In the genomic region with DNA sequence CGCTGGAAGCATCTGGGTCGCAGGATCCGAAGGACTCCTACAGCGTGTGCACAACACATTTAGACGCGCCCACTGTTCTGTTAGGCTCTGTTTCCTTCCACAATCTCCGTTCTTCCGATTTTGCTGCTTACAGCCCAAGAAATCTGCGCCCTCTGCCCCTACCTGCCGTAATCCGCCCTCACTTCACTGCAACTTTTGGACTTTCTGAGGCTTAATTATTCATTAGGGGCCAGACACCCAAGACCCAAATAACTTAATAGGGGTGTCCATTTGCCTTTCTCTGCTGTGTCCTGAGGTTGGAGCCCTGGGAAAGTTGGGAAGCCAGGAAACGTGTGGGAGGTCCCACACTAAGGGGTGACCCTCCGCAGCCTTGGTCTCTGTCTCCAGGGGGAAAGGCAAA, we compare ENCODE assay signal across 10 mouse cellular contexts. TPM values are rescaled to one million over a fixed set of nuclear protein-coding genes. Genes with fewer than 3 reads are reported as not detected.
DNase-seq lines count a peak whose midpoint lies in the region; ATAC-seq and TF ChIP-seq lines count a peak whose summit lies in the region.
"Had no signal": no experiment of that assay in that cellular context is flagged by ENCODE, and none has a peak within 500 bp of the region (broad histone marks: within the 10 kb centered on the region; RNA-seq: fewer than 3 reads in every experiment).

No protein-coding gene starts in this region.

- H3K4me3 ChIP-seq in neural tube, embryonic 11.5 days (ENCODE audit: low read depth, low read length) = peak overlapping the region; percentile 30; the same call in 1 of the 2 replicates
- H3K4me3 ChIP-seq in hindbrain, embryonic 13.5 days = peak overlapping the region; percentile 52; the same call in 1 of the 2 replicates
- H3K4me3 ChIP-seq in limb, embryonic 14.5 days (replicated peaks; ENCODE audit: low read length) = peak overlapping the region; percentile 39
- peak overlapping the region; percentile 49 for H3K4me3 ChIP-seq in stomach, embryonic 16.5 days (replicated peaks; ENCODE audit: low read length)

- H3K4me2 ChIP-seq in neural tube, embryonic 11.5 days (ENCODE audit: low read depth) = peak overlapping the region; percentile 71
- H3K4me2 ChIP-seq in hindbrain, embryonic 13.5 days = peak overlapping the region; percentile 90
- peak overlapping the region; percentile 90 for H3K4me2 ChIP-seq in limb, embryonic 14.5 days (replicated peaks; ENCODE audit: low read depth, low read length, severe bottlenecking)
- peak overlapping the region; percentile 84 for H3K4me2 ChIP-seq in stomach, embryonic 16.5 days (ENCODE audit: low read depth, low read length)

- no peak for DNase-seq in neural tube, embryonic 11.5 days (ENCODE audit: low spot score)
- no peak for DNase-seq in neural tube, embryonic 10.5 days (ENCODE audit: extremely low spot score, low spot score)
- no peak for DNase-seq in limb, embryonic 14.5 days (ENCODE audit: low spot score)
- no peak for DNase-seq in left cerebral cortex, postnatal 4 days
- DNase-seq: cerebellum, adult 8-10 months had no signal

- ATAC-seq in neural tube, embryonic 11.5 days (ENCODE audit: insufficient read depth, low FRiP score, low TSS enrichment) = no peak
- peak; percentile 30; the same call in 1 of the 2 replicates for ATAC-seq in hindbrain, embryonic 13.5 days (ENCODE audit: low FRiP score)
- ATAC-seq in limb, embryonic 14.5 days (ENCODE audit: low FRiP score, low read depth) = no peak
- ATAC-seq in stomach, embryonic 16.5 days (ENCODE audit: insufficient read depth, low FRiP score) = no peak
- ATAC-seq in frontal cortex, adult (ENCODE audit: low TSS enrichment) = no peak

- H3K27ac ChIP-seq in neural tube, embryonic 11.5 days (ENCODE audit: low read depth, low read length) = no peak overlapping the region
- no peak overlapping the region for H3K27ac ChIP-seq in hindbrain, embryonic 13.5 days
- H3K27ac ChIP-seq in limb, embryonic 14.5 days (replicated peaks; ENCODE audit: low read depth, low read length) = no peak overlapping the region
- peak overlapping the region; percentile 66 for H3K27ac ChIP-seq in stomach, embryonic 16.5 days (ENCODE audit: low read length)
- H3K27ac ChIP-seq: macrophage had no signal

- peaks cover 20% of the 10 kb centered on the region for H3K27me3 ChIP-seq in neural tube, embryonic 11.5 days (ENCODE audit: control insufficient read depth, insufficient read depth, low read length)
- H3K27me3 ChIP-seq in hindbrain, embryonic 13.5 days = peaks cover 43% of the 10 kb centered on the region
- H3K27me3 ChIP-seq in limb, embryonic 14.5 days (ENCODE audit: control insufficient read depth, insufficient read depth, low read length) = peaks cover 20% of the 10 kb centered on the region
- H3K27me3 ChIP-seq in stomach, embryonic 16.5 days (ENCODE audit: control insufficient read depth, insufficient read depth, low read length) = 0 out of 2 replicates have a peak, but pooled peaks cover 4% of the 10 kb centered on the region

- TF ChIP-seq POLR2A in limb, embryonic 14.5 days (IDR thresholded peaks at IDR 0.05; ENCODE audit: borderline replicate concordance, extremely low read depth, insufficient read depth, insufficient read length) = no peak

- peaks cover 6% of the 10 kb centered on the region for H3K4me1 ChIP-seq in neural tube, embryonic 11.5 days (ENCODE audit: control insufficient read depth, insufficient read depth, low read length)
- peaks cover 12% of the 10 kb centered on the region for H3K4me1 ChIP-seq in hindbrain, embryonic 13.5 days (replicated peaks)
- H3K4me1 ChIP-seq in limb, embryonic 14.5 days (ENCODE audit: control insufficient read depth, insufficient read depth, low read length) = peaks cover 12% of the 10 kb centered on the region; the same call in 1 of the 2 replicates
- peaks cover 13% of the 10 kb centered on the region; the same call in 1 of the 2 replicates for H3K4me1 ChIP-seq in stomach, embryonic 16.5 days (ENCODE audit: control insufficient read depth, insufficient read depth, low read length)

- WGBS in neural tube, embryonic 11.5 days = 38% methylated on average over 13 of the region's 13 CpGs
- WGBS in hindbrain, embryonic 13.5 days = 51% methylated on average over 13 of the region's 13 CpGs
- 50% methylated on average over 11 of the region's 13 CpGs for WGBS in limb, embryonic 14.5 days
- WGBS in stomach, embryonic 16.5 days = 53% methylated on average over 13 of the region's 13 CpGs

- no peaks in the 10 kb centered on the region for H3K9me3 ChIP-seq in neural tube, embryonic 11.5 days (ENCODE audit: control insufficient read depth, low read length)
- no peaks in the 10 kb centered on the region for H3K9me3 ChIP-seq in hindbrain, embryonic 13.5 days
- no peaks in the 10 kb centered on the region for H3K9me3 ChIP-seq in limb, embryonic 14.5 days (ENCODE audit: control insufficient read depth, low read length)
- no peaks in the 10 kb centered on the region for H3K9me3 ChIP-seq in stomach, embryonic 16.5 days (replicated peaks; ENCODE audit: control insufficient read depth, low read length)

- H3K9ac ChIP-seq in neural tube, embryonic 11.5 days (ENCODE audit: low read length) = no peak overlapping the region
- H3K9ac ChIP-seq in hindbrain, embryonic 13.5 days = peak overlapping the region; percentile 75; the same call in 1 of the 2 replicates
- 0 out of 2 replicates have a peak overlapping the region, but pooled peaks have one; percentile 43 for H3K9ac ChIP-seq in limb, embryonic 14.5 days (ENCODE audit: low read depth, low read length, severe bottlenecking)
- peak overlapping the region; percentile 72 for H3K9ac ChIP-seq in stomach, embryonic 16.5 days (ENCODE audit: low read length)

- H3K36me3 ChIP-seq in neural tube, embryonic 11.5 days (ENCODE audit: control insufficient read depth, insufficient read depth, low read length) = no peaks in the 10 kb centered on the region
- H3K36me3 ChIP-seq in hindbrain, embryonic 13.5 days = no peaks in the 10 kb centered on the region
- no peaks in the 10 kb centered on the region for H3K36me3 ChIP-seq in limb, embryonic 14.5 days (ENCODE audit: control insufficient read depth, insufficient read depth, low read length)
- H3K36me3 ChIP-seq in stomach, embryonic 16.5 days (ENCODE audit: control insufficient read depth, insufficient read depth, low read length) = no peaks in the 10 kb centered on the region

- intact Hi-C loops in left cerebral cortex, postnatal 4 days (cut with DNase I) = no loop called here

RNA-seq across cellular contexts. Expression of a gene that starts 0.6 kb away (rescaled TPM):
- polyA plus RNA-seq in neural tube, embryonic 11.5 days (2014; fragmentation: Nextera tagmentation; extraction: Ambion mirVana) = 0.41 and 0.60 TPM in 2 replicates
- polyA plus RNA-seq in hindbrain, embryonic 13.5 days (2015; fragmentation: Nextera tagmentation; extraction: Ambion mirVana) = 0.18 TPM in 1 of 2 replicates, not detected in the other
- 56.2 and 72.9 TPM in 2 replicates for polyA plus RNA-seq in limb, embryonic 14.5 days (2012; rRNA removed)
- 31.5 and 36.6 TPM in 2 replicates for polyA plus RNA-seq in limb, embryonic 14.5 days (2014; fragmentation: Nextera tagmentation; extraction: Ambion mirVana)
- 101 and 127 TPM in 2 replicates for polyA plus RNA-seq in stomach, embryonic 16.5 days (2015; fragmentation: Nextera tagmentation; extraction: Ambion mirVana)
- total RNA-seq in left cerebral cortex, postnatal 4 days (2021) = under 1 TPM in 1 of 2 experiments, not detected in 1; 0.20 TPM
- total RNA-seq: gastrocnemius, adult 8-10 months had no signal
- polyA plus RNA-seq: macrophage had no signal

RNA-seq across cellular contexts. Expression of a gene that starts 26.9 kb away (rescaled TPM):
- polyA plus RNA-seq in neural tube, embryonic 11.5 days (2014; fragmentation: Nextera tagmentation; extraction: Ambion mirVana) = 25.1 and 28.7 TPM in 2 replicates
- 31.0 and 32.5 TPM in 2 replicates for polyA plus RNA-seq in hindbrain, embryonic 13.5 days (2015; fragmentation: Nextera tagmentation; extraction: Ambion mirVana)
- polyA plus RNA-seq in limb, embryonic 14.5 days (2012; rRNA removed) = 39.1 and 47.7 TPM in 2 replicates
- polyA plus RNA-seq in limb, embryonic 14.5 days (2014; fragmentation: Nextera tagmentation; extraction: Ambion mirVana) = 29.2 and 30.7 TPM in 2 replicates
- 24.2 and 27.1 TPM in 2 replicates for polyA plus RNA-seq in stomach, embryonic 16.5 days (2015; fragmentation: Nextera tagmentation; extraction: Ambion mirVana)
- total RNA-seq in left cerebral cortex, postnatal 4 days (2021) = 10 to 100 TPM; 83.6 to 85.6 TPM

RNA-seq across cellular contexts. Expression of a gene that starts 38.2 kb away (rescaled TPM):
- 99.5 and 100.0 TPM in 2 replicates for polyA plus RNA-seq in neural tube, embryonic 11.5 days (2014; fragmentation: Nextera tagmentation; extraction: Ambion mirVana)
- polyA plus RNA-seq in hindbrain, embryonic 13.5 days (2015; fragmentation: Nextera tagmentation; extraction: Ambion mirVana) = 71.3 and 79.8 TPM in 2 replicates
- polyA plus RNA-seq in limb, embryonic 14.5 days (2012; rRNA removed) = 110 and 182 TPM in 2 replicates
- 96.6 and 108 TPM in 2 replicates for polyA plus RNA-seq in limb, embryonic 14.5 days (2014; fragmentation: Nextera tagmentation; extraction: Ambion mirVana)
- polyA plus RNA-seq in stomach, embryonic 16.5 days (2015; fragmentation: Nextera tagmentation; extraction: Ambion mirVana) = 54.7 and 59.9 TPM in 2 replicates
- 100 to 1,000 TPM; 101 to 103 TPM for total RNA-seq in left cerebral cortex, postnatal 4 days (2021)

RNA-seq across cellular contexts. Expression of a gene that starts 49.4 kb away (rescaled TPM):
- not detected in 2 replicates for polyA plus RNA-seq in neural tube, embryonic 11.5 days (2014; fragmentation: Nextera tagmentation; extraction: Ambion mirVana)
- polyA plus RNA-seq in hindbrain, embryonic 13.5 days (2015; fragmentation: Nextera tagmentation; extraction: Ambion mirVana) = not detected in 2 replicates
- 0.09 and 0.13 TPM in 2 replicates for polyA plus RNA-seq in limb, embryonic 14.5 days (2012; rRNA removed)
- 0.18 TPM in 1 of 2 replicates, not detected in the other for polyA plus RNA-seq in limb, embryonic 14.5 days (2014; fragmentation: Nextera tagmentation; extraction: Ambion mirVana)
- polyA plus RNA-seq in stomach, embryonic 16.5 days (2015; fragmentation: Nextera tagmentation; extraction: Ambion mirVana) = 0.40 and 0.45 TPM in 2 replicates
- total RNA-seq in left cerebral cortex, postnatal 4 days (2021) = not detected
- polyA plus RNA-seq: macrophage had no signal

Comparison
In these comparisons a context has a peak if more than half of its experiments do, and no peak if none do; other contexts are left out.
1. RNA of a gene that starts 0.6 kb away (polyA plus RNA-seq): 101 to 127 TPM in stomach, embryonic 16.5 days and 31.5 to 72.9 TPM in limb, embryonic 14.5 days; 0.41 to 0.60 TPM in neural tube, embryonic 11.5 days and 0.18 TPM in hindbrain, embryonic 13.5 days; every median in the first group is over 10 times any median in the second.
2. Peak in every context shown above with its lines, with median percentiles within 50 percentile points of each other: H3K4me2 ChIP-seq and H3K4me3 ChIP-seq.